Mouse (Mus musculus) thymus, postnatal 25 days (tissue): ENCODE data around the gene Gls2.
"Not testable (repeated sequence)": the region's sequence is repeated elsewhere in the genome, so short reads cannot be mapped to it uniquely, and the experiment has no call there.

Source experiments
- DNase-seq: peaks from one replicate; pipeline ENCODE4 v3.0.0; 2022

Gls2 gene

GRCm38 (mm10) chr10:128194024-128194550 lies at the start of gene Gls2:
Gls2 (plus strand) TSS chr10:128194457.
- DNase-seq, result peak; percentile 94

- DNase-seq, result no peak
These were observed 49.3 kb upstream of the Gls2 start for GRCm38 (mm10) chr10:128144961-128145360.

DNA sequence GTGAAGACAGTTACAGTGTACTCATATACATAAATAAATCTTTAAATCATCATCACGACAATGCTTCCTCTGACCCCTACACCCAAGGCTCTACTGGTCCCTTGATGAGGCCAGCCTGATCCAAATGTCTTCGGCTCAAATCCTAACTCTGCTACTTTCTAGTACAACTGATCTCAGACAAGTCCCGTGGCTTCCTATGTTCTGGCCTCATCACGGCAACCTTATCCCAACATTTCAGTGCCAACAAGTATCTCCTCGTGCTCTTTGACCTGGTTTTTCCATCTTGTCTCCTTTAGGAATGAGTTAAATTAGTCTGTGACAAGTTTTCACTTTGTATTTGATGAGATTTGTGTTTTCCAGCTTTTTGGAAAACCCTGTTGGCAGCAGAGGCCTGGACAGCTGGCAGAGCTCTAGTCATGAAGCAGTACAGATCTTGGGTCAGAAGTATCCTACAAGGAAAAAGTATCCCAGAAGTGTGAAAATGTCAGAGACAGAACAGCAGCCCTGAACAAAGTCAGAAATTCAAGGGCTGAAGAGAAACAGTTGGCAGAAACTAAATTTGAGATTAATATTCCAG lies 45.4 kb upstream of the Gls2 start:
- no peak for DNase-seq

DNA sequence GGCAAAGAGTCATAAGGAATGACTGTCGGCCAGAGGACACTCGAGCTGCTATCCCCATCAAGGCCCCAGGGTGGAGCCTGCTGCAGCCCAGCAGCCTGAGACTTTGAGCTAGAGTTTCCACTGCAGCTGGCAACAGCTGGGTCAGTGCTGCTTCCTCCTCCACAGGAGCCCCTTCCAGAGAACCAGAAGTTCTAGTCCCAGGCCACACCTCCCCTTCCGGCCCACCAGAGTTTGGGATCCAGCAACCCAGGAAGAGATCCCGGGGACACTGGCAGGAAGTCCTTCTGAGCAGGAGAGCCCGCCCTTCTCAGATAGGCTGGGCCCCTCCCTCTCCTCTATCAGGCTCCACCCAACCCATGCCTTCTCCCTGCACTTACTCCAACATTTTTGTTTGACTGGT lies 44.7 kb upstream of the Gls2 start:
- DNase-seq, result peak; percentile 18

DNA sequence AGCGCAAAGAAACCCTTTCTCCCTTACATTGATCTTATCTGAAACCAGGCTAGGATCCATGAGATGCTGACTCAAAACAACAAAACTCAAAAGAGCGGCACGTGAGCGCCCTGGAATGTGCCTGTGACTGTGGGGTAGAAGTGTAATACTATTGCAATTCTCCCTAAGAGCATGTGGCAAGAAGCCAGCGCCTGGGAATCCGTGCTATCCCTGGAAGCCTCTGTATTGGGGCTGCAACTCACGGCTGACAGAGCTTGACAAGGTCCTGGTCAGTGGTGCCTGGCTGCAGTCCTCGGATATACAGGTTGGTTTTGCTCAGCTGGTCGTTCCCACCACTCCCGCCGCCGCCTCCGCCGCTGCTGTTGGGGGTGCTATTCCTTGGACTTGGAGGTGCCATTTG lies 43.3 kb upstream of the Gls2 start:
- DNase-seq, result no peak

- DNase-seq, result no peak
These were observed 40.3 kb upstream of the Gls2 start for GRCm38 (mm10) chr10:128153978-128154377.

GRCm38 (mm10) chr10:128165726-128166125 lies 28.5 kb upstream of the Gls2 start:
- not testable (repeated sequence) for DNase-seq

DNA sequence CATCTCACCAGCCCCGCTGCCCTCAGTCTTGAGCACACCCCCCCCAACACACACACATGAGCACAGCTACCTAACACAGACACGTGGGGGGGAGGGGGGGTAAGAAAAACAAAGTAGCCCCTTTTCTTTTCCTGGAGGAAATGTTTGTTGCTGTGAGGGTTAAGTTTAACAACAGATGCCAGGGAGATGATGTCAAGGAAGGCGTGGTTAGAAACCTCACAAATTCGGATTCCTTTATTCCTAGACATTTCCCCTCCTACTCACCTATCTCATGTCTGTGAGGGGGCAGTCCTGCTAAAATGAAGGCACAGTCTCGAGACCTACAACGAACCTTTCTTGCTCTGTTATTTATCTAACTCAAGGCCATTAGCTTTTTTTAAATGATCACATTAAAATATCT lies 27.2 kb upstream of the Gls2 start:
- no peak for DNase-seq

- DNase-seq, result not testable (repeated sequence)
These were observed 22.9 kb upstream of the Gls2 start for GRCm38 (mm10) chr10:128171348-128171747.

DNA sequence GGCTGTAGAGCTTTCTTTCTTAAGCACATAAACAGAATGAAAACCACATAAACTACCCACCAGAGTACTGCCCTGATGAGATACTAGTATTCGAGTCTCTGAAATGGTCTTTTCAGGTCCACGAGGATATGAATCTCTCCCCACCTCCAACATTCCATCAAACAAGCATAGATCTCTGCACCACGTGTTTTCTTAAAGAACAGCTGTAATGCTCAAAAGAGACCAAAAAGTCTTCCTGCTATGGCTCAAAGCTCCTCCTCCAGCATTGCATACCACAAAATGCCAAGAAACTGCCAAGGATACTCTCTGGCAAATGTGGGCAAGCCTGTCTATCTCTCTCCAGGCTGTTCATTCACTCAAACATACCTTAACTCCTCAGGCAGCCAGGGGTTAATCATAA lies 19.0 kb upstream of the Gls2 start:
- no peak for DNase-seq

DNA sequence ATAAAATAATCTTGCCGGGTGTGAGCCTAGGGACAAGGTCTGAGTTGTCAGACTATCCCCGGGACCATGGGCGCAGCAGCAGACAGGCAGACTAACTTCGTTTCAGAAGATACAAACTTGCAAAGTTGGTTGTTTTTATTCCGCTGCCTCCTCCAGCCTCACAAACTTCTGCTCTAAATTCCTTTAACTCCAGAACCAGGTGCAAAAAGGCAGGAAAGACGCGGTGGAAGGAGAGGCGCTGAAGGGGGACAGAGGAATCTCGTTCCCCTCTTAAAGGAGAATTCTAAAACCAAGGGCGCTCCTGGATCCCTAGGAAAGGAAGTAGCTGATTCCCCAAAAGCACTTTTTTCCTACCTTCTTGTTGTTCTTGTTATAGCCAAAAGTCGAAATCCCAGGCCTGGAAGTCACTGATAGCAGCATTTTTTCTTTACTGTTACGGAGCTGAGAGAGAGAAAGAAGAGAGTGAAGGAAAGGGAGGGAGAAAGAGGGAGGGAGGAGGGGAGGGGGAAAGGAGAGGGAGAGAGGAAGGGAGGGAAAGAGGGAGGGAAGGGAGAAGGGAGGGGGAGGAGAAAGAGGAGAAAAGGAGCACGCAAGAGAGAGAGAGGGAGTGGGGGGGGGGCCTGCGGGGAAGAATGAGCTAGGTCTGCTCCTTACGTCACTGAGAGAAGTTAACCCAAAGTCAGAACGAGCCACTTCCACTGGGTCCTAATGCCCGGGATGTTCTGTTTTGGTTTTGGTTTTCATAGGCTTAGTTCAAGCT lies 18.1 kb upstream of the Gls2 start:
- peak; percentile 55 for DNase-seq

GRCm38 (mm10) chr10:128177316-128177715 lies 16.9 kb upstream of the Gls2 start:
- DNase-seq, result no peak

DNA sequence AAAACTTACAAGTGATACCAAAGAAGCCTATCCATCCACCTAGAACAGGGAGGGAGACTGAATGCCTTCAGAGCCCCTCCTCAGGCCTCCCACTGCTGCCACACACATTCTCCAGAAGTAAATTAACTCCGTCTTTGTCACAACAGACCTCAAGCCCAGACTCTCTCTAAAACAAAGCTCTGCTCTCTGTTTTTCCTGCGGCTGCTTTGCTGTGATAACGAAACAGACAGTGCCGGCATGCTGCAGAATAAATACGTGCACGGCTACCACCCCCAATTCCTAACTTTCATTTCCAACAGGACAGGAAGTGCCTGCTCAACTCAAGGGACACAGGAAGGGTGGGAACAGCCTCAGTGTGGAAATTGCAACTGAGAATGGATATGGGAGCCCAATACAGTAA lies 14.3 kb upstream of the Gls2 start, which contains the start of gene Rbms2:
Gene Rbms2 (minus strand): TSS at position 309 of the 400 bp plus-strand sequence.
- no peak for DNase-seq

DNA sequence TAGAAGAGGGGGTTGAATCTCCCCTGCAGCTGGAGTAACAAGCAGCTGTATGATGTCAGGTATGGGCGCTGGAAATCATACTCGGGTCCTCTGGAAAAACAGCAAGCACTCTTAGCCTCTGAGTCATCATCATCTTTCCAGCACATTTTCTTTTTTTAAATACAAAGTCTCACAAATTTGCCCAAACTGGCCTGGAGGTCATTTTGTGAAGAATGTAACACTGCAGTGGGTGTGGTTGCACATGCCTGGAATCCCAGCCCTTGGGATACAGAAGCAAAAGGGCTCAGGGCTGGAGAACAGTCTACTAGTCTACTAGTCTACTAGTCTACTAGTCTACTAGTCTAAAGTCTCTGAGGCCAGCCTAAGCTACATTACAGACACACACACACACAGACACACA lies 10.0 kb upstream of the Gls2 start:
- no peak for DNase-seq

DNA sequence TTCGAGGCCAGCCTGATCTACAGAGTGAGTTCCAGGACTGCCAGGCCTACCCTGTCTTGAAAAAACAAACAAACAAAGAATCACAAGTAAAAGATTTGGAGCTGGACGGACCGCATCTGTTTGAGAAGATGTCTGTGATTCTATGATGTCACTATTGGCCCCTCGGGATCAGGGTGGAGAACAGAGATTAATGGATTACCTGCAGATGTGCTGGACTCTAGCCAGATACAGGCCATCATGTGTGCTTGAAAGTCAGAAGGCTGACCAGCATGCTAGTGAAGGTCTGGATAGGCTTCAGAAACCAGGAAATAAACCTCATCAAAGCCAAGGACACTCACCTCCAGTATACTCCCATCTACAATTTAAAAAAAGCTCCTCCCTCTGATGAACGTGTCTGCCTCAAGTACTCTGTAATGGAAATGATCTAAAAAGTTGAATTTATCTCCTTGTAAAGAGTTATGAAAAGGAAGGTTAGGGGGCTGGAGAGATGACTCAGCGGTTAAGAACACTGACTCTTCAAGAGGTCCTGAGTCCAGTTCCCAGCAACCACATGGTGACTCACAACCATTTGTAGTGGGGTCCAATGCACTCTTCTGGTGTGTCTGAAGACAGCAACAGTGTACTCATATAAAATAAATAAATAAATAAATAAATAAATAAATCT lies 8.8 kb upstream of the Gls2 start:
- no peak for DNase-seq

DNA sequence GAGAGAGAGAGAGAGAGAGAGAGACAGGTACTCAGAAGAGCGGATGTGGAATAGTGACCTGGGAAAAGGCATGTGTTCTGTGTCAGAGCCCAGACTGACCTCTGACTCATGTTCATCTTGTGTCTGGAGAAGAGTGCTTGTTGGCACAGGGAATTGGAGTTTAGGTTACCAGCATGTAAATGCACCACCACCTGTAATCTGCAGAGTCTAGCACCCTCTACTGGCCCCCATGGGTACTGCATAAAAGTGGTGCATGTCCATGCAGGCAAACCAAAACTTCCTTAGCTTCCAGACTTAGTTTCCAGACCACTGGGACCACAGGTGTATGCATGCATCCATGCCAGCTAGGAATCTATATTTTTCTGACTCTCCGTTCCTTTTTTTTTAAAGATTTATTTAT lies 8.3 kb upstream of the Gls2 start:
- DNase-seq, result peak; percentile 80

- no peak for DNase-seq
These were observed 7.1 kb upstream of the Gls2 start for GRCm38 (mm10) chr10:128187181-128187605.

DNA sequence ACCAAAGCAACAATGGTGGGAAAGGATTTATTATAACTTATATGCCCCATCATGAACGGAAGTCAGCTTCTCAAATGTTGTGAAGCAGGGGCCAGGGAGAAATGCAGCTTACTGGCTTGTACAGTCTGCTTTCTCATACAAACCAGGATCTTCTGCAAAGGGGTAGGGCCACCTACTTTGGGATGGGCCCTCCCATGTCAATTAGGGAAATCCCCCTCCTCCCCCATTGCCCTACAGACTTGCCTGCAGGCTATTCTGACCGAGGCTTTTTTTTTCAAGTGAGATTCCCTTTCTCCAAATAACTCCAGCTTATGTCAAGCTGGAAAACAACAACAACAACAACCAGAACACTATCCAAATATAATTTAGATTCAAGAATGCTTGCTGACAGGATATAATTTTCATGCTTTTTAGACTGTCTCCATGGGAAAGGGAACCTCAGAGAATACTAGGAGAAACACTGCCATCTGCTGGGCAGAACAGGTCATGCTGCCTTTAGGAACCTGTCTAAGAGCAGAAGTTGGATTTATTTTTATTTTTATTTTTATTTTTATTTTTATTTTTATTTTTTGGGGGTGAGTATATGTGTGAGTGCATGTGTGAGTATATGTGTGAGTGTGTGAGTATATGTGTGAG lies 5.9 kb upstream of the Gls2 start:
- peak; percentile 76 for DNase-seq

DNA sequence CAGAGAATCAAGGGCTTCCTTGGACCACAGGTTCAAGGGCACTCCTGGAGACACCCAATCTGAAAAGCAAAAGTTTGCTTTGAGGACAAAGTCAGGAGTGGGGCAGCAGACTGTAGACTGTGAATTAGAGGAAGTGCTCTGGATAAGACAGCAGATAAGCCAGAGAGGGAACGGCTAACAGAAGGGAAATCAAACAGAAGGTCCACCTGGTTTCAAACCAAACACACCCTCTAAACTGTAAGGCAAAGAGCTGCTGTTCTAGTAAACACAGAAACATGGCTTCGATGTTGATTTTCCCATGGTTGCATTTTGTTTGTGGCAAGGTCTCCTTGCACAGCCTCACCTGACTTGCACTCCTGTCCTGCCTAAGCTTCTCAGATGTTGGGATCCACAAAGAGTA lies 2.8 kb upstream of the Gls2 start:
- no peak for DNase-seq

GRCm38 (mm10) chr10:128192030-128192766 lies 2.1 kb upstream of the Gls2 start:
- not testable (repeated sequence) for DNase-seq

GRCm38 (mm10) chr10:128193113-128193512 lies 1.1 kb upstream of the Gls2 start:
- no peak for DNase-seq
